Mouse (Mus musculus) C2C12 (cell line): ENCODE measurements at regions not wholly inside any gene's neighbourhood (a gene's known extent, or its start where the extent isn't known, plus 50 kb on each side); places are given as distances from the start of the nearest gene placed in this dataset.

ENCODE experiments used
- CTCF ChIP-seq: IDR thresholded peaks from one replicate; pipeline ENCODE4 v1.5.1; 2011; ENCODE audit not compliant: control insufficient read depth, insufficient read depth, insufficient read length
- MAX ChIP-seq: IDR thresholded peaks from one replicate; pipeline ENCODE4 v1.6.1; 2011; ENCODE audit warnings: mild to moderate bottlenecking, control low read depth

- TF ChIP-seq MAX (no peak), CTCF (no peak)
Observed at GRCm38 (mm10) chr4:56015481-56015880, 483.2 kb upstream of the Klf4 start.
